Mouse (Mus musculus): ENCODE data around the gene Cyp39a1. TPM values are rescaled to one million over a fixed set of nuclear protein-coding genes. Genes with fewer than 3 reads are reported as not detected.

The Cyp39a1 gene
- polyA plus RNA-seq (2015; fragmentation: Nextera tagmentation; extraction: Ambion mirVana), result 3.4 and 3.9 TPM in 2 replicates

GRCm38 (mm10) chr17:43667290-43667843 is at the start of gene Cyp39a1:
Gene Cyp39a1, plus strand, starts transcription at chr17:43667425.
- peaks cover 9% of the 10 kb centered on the region; the same call in 1 of the 2 replicates for H3K4me1 ChIP-seq (replicated peaks)
- H3K36me3 ChIP-seq, result no peaks in the 10 kb centered on the region
- H3K27me3 ChIP-seq, result peaks cover 5% of the 10 kb centered on the region; the same call in 1 of the 2 replicates
- H3K4me3 ChIP-seq (replicated peaks), result peak within 1 kb of the TSS; percentile 67
- no peak within 1 kb of the TSS for H3K27ac ChIP-seq
- H3K9ac ChIP-seq, result peak within 1 kb of the TSS; percentile 60
- H3K4me2 ChIP-seq, result peak within 1 kb of the TSS; percentile 84
- H3K9me3 ChIP-seq (replicated peaks), result no peaks in the 10 kb centered on the region
- ATAC-seq (ENCODE audit: low read depth) (no peak), DNase-seq (no peak)
- under 1% methylated on average over 17 of the region's 17 CpGs for WGBS (ENCODE audit: insufficient replicate concordance)

- no peak overlapping the region for H3K4me3 ChIP-seq (replicated peaks)
- 66% methylated on average over 9 of the region's 9 CpGs for WGBS (ENCODE audit: insufficient replicate concordance)
- DNase-seq (no peak), ATAC-seq (ENCODE audit: low read depth) (no peak)
- no peak overlapping the region for H3K4me2 ChIP-seq
- no peaks in the 10 kb centered on the region for H3K27me3 ChIP-seq
- H3K27ac ChIP-seq, result no peak overlapping the region
- H3K36me3 ChIP-seq, result no peaks in the 10 kb centered on the region
- no peaks in the 10 kb centered on the region for H3K4me1 ChIP-seq (replicated peaks)
- no peak overlapping the region for H3K9ac ChIP-seq
- H3K9me3 ChIP-seq (replicated peaks), result no peaks in the 10 kb centered on the region
Measured at GRCm38 (mm10) chr17:43619156-43619555, 48.1 kb upstream of the Cyp39a1 start.

GRCm38 (mm10) chr17:43622076-43622475 is 45.1 kb upstream of the Cyp39a1 start:
- WGBS (ENCODE audit: insufficient replicate concordance), result 71% methylated on average over 10 of the region's 10 CpGs
- no peak overlapping the region for H3K4me3 ChIP-seq (replicated peaks)
- H3K27me3 ChIP-seq, result no peaks in the 10 kb centered on the region
- no peak for ATAC-seq (ENCODE audit: low read depth)
- H3K4me1 ChIP-seq (replicated peaks), result no peaks in the 10 kb centered on the region
- H3K4me2 ChIP-seq, result no peak overlapping the region
- no peaks in the 10 kb centered on the region for H3K9me3 ChIP-seq (replicated peaks)
- no peak overlapping the region for H3K27ac ChIP-seq
- H3K36me3 ChIP-seq, result no peaks in the 10 kb centered on the region
- no peak overlapping the region for H3K9ac ChIP-seq
- DNase-seq, result no peak

GRCm38 (mm10) chr17:43628246-43628645 is 39.0 kb upstream of the Cyp39a1 start:
- Histone ChIP-seq H3K4me3 (replicated peaks) (no peak overlapping the region), H3K9ac (no peak overlapping the region), H3K36me3 (no peaks in the 10 kb centered on the region), H3K27ac (no peak overlapping the region), H3K27me3 (peaks cover 43% of the 10 kb centered on the region), H3K4me2 (no peak overlapping the region), H3K4me1 (replicated peaks) (0 out of 2 replicates have a peak, but pooled peaks cover 5% of the 10 kb centered on the region), H3K9me3 (replicated peaks) (no peaks in the 10 kb centered on the region)
- no peak for ATAC-seq (ENCODE audit: low read depth)
- no peak for DNase-seq
- WGBS (ENCODE audit: insufficient replicate concordance), result 69% methylated on average over 10 of the region's 10 CpGs

DNA sequence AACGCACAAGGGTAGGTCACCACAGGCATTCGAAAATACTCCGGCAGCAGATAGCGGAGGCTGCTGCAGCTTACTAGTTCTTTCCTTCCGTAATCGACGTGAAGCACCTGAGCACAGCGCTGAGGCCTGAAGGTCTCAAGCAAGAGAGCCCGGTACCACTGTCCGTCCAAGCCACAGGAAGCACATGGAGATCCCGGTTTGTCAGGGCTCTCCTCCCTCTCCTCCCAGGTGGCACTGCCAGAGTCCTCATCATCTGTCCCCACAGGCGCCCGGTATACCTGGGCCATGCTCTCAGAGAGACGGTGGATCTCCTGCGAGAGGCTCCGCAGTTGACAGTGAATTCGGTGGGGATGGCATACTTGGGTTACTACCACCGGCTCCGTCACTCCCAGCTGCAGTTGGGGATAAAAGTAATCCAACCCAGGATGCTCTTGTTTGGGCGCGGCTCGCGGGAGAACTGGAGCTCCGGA is 38.2 kb upstream of the Cyp39a1 start:
- no peaks in the 10 kb centered on the region for H3K9me3 ChIP-seq (replicated peaks)
- 25% methylated on average over 24 of the region's 24 CpGs for WGBS (ENCODE audit: insufficient replicate concordance)
- peaks cover 43% of the 10 kb centered on the region for H3K27me3 ChIP-seq
- no peak overlapping the region; the same call in 1 of the 2 replicates for H3K4me2 ChIP-seq
- H3K4me1 ChIP-seq (replicated peaks), result 0 out of 2 replicates have a peak, but pooled peaks cover 5% of the 10 kb centered on the region
- H3K27ac ChIP-seq, result no peak overlapping the region
- H3K36me3 ChIP-seq, result no peaks in the 10 kb centered on the region
- DNase-seq, result no peak
- no peak overlapping the region for H3K9ac ChIP-seq
- ATAC-seq (ENCODE audit: low read depth), result no peak
- H3K4me3 ChIP-seq (replicated peaks), result no peak overlapping the region

- no peak within 1 kb of the TSS for H3K9ac ChIP-seq
- 0 out of 2 replicates have a peak, but pooled peaks cover 5% of the 10 kb centered on the region for H3K4me1 ChIP-seq (replicated peaks)
Measured at GRCm38 (mm10) chr17:43629496-43630426, 37.5 kb upstream of the Cyp39a1 start, which contains the start of gene Tdrd6. Gene Tdrd6, minus strand, starts transcription at chr17:43630299.

DNA sequence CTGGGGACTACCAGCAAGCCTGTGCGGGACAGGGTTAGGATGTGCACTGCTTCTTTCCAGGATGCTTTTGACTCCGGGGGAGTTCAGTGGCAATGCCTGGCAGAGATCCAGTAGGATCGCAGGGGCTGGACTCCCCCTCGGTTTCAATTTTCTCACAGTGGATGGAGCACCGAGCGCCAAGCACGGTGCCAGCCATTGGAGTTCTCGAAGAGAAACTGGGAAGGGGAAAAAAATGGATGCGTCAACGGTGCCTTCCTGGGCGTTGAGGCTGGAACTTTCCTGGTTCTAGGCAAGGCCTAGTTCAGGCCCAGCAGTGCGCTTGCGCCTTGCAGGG is 36.8 kb upstream of the Cyp39a1 start:
- no peaks in the 10 kb centered on the region for H3K9me3 ChIP-seq (replicated peaks)
- peak overlapping the region; percentile 50; the same call in 1 of the 2 replicates for H3K4me2 ChIP-seq
- WGBS (ENCODE audit: insufficient replicate concordance), result 50% methylated on average over 13 of the region's 13 CpGs
- peaks cover 43% of the 10 kb centered on the region for H3K27me3 ChIP-seq
- no peak overlapping the region for H3K27ac ChIP-seq
- no peaks in the 10 kb centered on the region for H3K36me3 ChIP-seq
- H3K9ac ChIP-seq, result no peak overlapping the region
- H3K4me3 ChIP-seq (replicated peaks), result peak overlapping the region; percentile 31; the same call in 1 of the 2 replicates
- DNase-seq, result no peak
- 0 out of 2 replicates have a peak, but pooled peaks cover 5% of the 10 kb centered on the region for H3K4me1 ChIP-seq (replicated peaks)
- ATAC-seq (ENCODE audit: low read depth), result no peak

More at GRCm38 (mm10) chr17:43629496-43630426, 37.5 kb upstream of the Cyp39a1 start, which contains the start of gene Tdrd6:
- no peak for ATAC-seq (ENCODE audit: low read depth)
- no peak within 1 kb of the TSS for H3K27ac ChIP-seq
- H3K9me3 ChIP-seq (replicated peaks), result no peaks in the 10 kb centered on the region
- H3K4me2 ChIP-seq, result peak within 1 kb of the TSS; percentile 50
- peaks cover 43% of the 10 kb centered on the region for H3K27me3 ChIP-seq
- peak within 1 kb of the TSS; percentile 31 for H3K4me3 ChIP-seq (replicated peaks)
- no peak for DNase-seq
- no peaks in the 10 kb centered on the region for H3K36me3 ChIP-seq
- WGBS (ENCODE audit: insufficient replicate concordance), result 5% methylated on average over 82 of the region's 83 CpGs

GRCm38 (mm10) chr17:43637146-43637545 is 30.1 kb upstream of the Cyp39a1 start:
- 59% methylated on average over 4 of the region's 4 CpGs for WGBS (ENCODE audit: insufficient replicate concordance)

DNA sequence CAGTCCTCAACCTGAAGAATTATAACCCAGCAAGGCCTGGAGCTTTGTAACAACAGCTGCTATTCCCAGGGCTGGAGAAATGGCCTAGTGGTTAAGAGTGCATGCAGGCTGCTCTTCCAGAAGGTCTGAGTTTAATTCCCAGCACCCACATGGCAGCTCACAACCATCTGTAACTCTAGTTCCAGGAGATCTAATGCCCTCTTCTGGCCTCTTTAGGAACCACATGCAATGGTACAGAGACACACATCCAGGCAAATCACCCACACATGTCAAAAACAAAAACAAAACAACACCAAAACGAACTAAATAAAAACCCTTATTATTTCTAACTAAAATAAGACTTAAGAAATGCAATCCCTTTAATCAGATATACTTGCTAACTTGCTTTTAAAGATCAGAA is 26.4 kb upstream of the Cyp39a1 start:
- no peak overlapping the region for H3K27ac ChIP-seq
- H3K9me3 ChIP-seq (replicated peaks), result no peaks in the 10 kb centered on the region
- no peaks in the 10 kb centered on the region for H3K36me3 ChIP-seq
- ATAC-seq (ENCODE audit: low read depth) (no peak), DNase-seq (no peak)
- no peak overlapping the region for H3K4me2 ChIP-seq
- H3K4me1 ChIP-seq (replicated peaks), result peaks cover 4% of the 10 kb centered on the region; the same call in 1 of the 2 replicates
- H3K27me3 ChIP-seq, result no peaks in the 10 kb centered on the region
- H3K9ac ChIP-seq, result no peak overlapping the region
- WGBS (ENCODE audit: insufficient replicate concordance), result 30% methylated on average over 1 of the region's 1 CpGs
- no peak overlapping the region for H3K4me3 ChIP-seq (replicated peaks)

More at GRCm38 (mm10) chr17:43637146-43637545, 30.1 kb upstream of the Cyp39a1 start:
- no peaks in the 10 kb centered on the region for H3K9me3 ChIP-seq (replicated peaks)
- no peak overlapping the region for H3K9ac ChIP-seq
- DNase-seq (no peak), ATAC-seq (ENCODE audit: low read depth) (no peak)
- H3K4me3 ChIP-seq (replicated peaks), result no peak overlapping the region
- H3K4me2 ChIP-seq, result no peak overlapping the region
- H3K4me1 ChIP-seq (replicated peaks), result no peaks in the 10 kb centered on the region
- no peak overlapping the region for H3K27ac ChIP-seq
- H3K36me3 ChIP-seq, result no peaks in the 10 kb centered on the region
- H3K27me3 ChIP-seq, result no peaks in the 10 kb centered on the region

DNA sequence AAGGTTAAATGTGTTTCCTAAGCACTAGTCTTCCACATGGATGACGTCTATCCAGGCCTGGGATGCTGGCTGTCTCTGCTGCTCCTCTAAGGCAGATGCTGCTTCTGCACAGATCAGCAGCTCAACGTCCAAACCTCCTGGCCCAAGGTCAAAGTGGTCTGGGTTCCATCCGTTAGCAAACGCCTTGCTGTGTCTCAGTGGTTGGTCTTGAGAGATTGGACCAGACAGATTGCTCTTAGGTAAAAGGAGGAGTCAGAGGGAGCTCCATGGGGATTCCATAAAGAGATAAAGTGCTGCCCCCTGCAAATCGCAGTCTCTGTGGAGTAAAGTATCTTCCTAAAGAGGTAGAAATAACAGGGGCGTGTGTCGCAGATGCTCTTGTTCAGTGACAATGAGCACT is 24.0 kb upstream of the Cyp39a1 start:
- Histone ChIP-seq H3K27me3 (no peaks in the 10 kb centered on the region), H3K4me1 (replicated peaks) (peaks cover 4% of the 10 kb centered on the region; the same call in 1 of the 2 replicates), H3K9me3 (replicated peaks) (no peaks in the 10 kb centered on the region), H3K4me2 (no peak overlapping the region), H3K27ac (no peak overlapping the region), H3K36me3 (no peaks in the 10 kb centered on the region), H3K9ac (no peak overlapping the region), H3K4me3 (replicated peaks) (no peak overlapping the region)
- DNase-seq (no peak), ATAC-seq (ENCODE audit: low read depth) (no peak)
- WGBS (ENCODE audit: insufficient replicate concordance), result 71% methylated on average over 7 of the region's 7 CpGs

DNA sequence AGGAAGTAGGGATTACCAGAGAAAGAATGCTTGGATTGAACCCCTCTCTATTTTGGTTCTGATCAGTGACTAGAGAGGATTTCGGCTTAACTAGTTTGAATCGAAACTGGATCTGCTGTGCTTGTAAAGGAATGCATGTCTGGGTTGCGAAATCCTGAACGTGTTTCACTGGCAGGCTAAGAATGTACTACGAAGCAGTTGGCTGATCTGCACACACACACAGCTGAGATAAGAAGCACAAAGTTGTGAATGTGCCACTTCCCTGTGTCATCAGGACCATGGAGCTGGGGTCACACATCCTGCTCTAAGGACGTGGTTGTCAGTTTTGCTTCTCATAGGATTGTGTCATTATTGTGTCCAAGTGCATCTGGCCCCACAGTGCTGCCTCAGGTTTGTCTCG is 22.9 kb upstream of the Cyp39a1 start:
- H3K4me3 ChIP-seq (replicated peaks), result no peak overlapping the region
- H3K4me1 ChIP-seq (replicated peaks), result peaks cover 4% of the 10 kb centered on the region; the same call in 1 of the 2 replicates
- H3K9me3 ChIP-seq (replicated peaks), result no peaks in the 10 kb centered on the region
- no peak for DNase-seq
- 22% methylated on average over 7 of the region's 7 CpGs for WGBS (ENCODE audit: insufficient replicate concordance)
- no peak overlapping the region for H3K27ac ChIP-seq
- H3K9ac ChIP-seq, result no peak overlapping the region
- no peak for ATAC-seq (ENCODE audit: low read depth)
- H3K36me3 ChIP-seq, result no peaks in the 10 kb centered on the region
- H3K27me3 ChIP-seq, result no peaks in the 10 kb centered on the region
- no peak overlapping the region for H3K4me2 ChIP-seq
